Mouse (Mus musculus): Measurements from ENCODE around the gene Bola1.

GRCm38 (mm10) chr3:96163040-96163439 is 56.5 kb downstream of the Bola1 start:
- TF ChIP-seq GATA1 (IDR thresholded peaks at IDR 0.05; ENCODE audit: low read length) (no peak), TAL1 (IDR thresholded peaks at IDR 0.05; ENCODE audit: low read length) (no peak)
